Mouse (Mus musculus): ENCODE data around the gene Fstl1.

GRCm38 (mm10) chr16:37778529-37778928, 1.9 kb downstream of the Fstl1 start:
- TF ChIP-seq CTCF (IDR thresholded peaks at IDR 0.05; ENCODE audit: borderline replicate concordance, extremely low read depth, insufficient read depth, insufficient read length) (no peak), POLR2A (IDR thresholded peaks at IDR 0.05; ENCODE audit: borderline replicate concordance, extremely low read depth, insufficient read depth, insufficient read length, poor library complexity, severe bottlenecking) (no peak)

Data from brain, embryonic 14.5 days (tissue).